Mouse (Mus musculus): ENCODE data around the gene Gm43064.
A peak's percentile ranks its signal among the peaks of the same experiment; 100 is the strongest.
"Not testable (repeated sequence)": the region's sequence is repeated elsewhere in the genome, so short reads cannot be mapped to it uniquely, and the experiment has no call there.

Gm43064 gene

GRCm38 (mm10) chr3:103808891-103809798 lies at the start of gene Gm43064, which contains the start of the genes Dclre1b and Ap4b1:
Gm43064 (plus strand) TSS chr3:103809573.
Dclre1b (minus strand) TSS chr3:103809444.
Ap4b1 (plus strand) TSS chr3:103809520.
- peak; percentile 69 for DNase-seq (ENCODE audit: low spot score)

GRCm38 (mm10) chr3:103766789-103767188 lies 42.6 kb upstream of the Gm43064 start:
- DNase-seq (ENCODE audit: low spot score): no peak

- DNase-seq (ENCODE audit: low spot score): no peak
Observed at GRCm38 (mm10) chr3:103771531-103772130, 37.7 kb upstream of the Gm43064 start.

GRCm38 (mm10) chr3:103772846-103773245 lies 36.5 kb upstream of the Gm43064 start:
- DNase-seq (ENCODE audit: low spot score): no peak

- no peak for DNase-seq (ENCODE audit: low spot score)
Observed at GRCm38 (mm10) chr3:103773508-103773907, 35.9 kb upstream of the Gm43064 start.

GRCm38 (mm10) chr3:103774009-103774408 lies 35.4 kb upstream of the Gm43064 start:
- DNase-seq (ENCODE audit: low spot score): no peak

- no peak for DNase-seq (ENCODE audit: low spot score)
Observed at GRCm38 (mm10) chr3:103777940-103778339, 31.4 kb upstream of the Gm43064 start.

GRCm38 (mm10) chr3:103778660-103779059 lies 30.7 kb upstream of the Gm43064 start:
- DNase-seq (ENCODE audit: low spot score): no peak

GRCm38 (mm10) chr3:103779183-103779582 lies 30.2 kb upstream of the Gm43064 start:
- no peak for DNase-seq (ENCODE audit: low spot score)

- DNase-seq (ENCODE audit: low spot score): no peak
Observed at GRCm38 (mm10) chr3:103780271-103780670, 29.1 kb upstream of the Gm43064 start.

GRCm38 (mm10) chr3:103780777-103781176 lies 28.6 kb upstream of the Gm43064 start:
- DNase-seq (ENCODE audit: low spot score): no peak

- no peak for DNase-seq (ENCODE audit: low spot score)
Observed at GRCm38 (mm10) chr3:103782844-103783609, 26.3 kb upstream of the Gm43064 start.

GRCm38 (mm10) chr3:103787225-103787624 lies 22.1 kb upstream of the Gm43064 start:
- no peak for DNase-seq (ENCODE audit: low spot score)

- DNase-seq (ENCODE audit: low spot score): no peak
Observed at GRCm38 (mm10) chr3:103789096-103789495, 20.3 kb upstream of the Gm43064 start.

GRCm38 (mm10) chr3:103789891-103790345 lies 19.5 kb upstream of the Gm43064 start:
- DNase-seq (ENCODE audit: low spot score): no peak

- no peak for DNase-seq (ENCODE audit: low spot score)
Observed at GRCm38 (mm10) chr3:103790346-103791145, 18.8 kb upstream of the Gm43064 start.

- DNase-seq (ENCODE audit: low spot score): peak; percentile 88
Observed at GRCm38 (mm10) chr3:103791230-103792110, 17.9 kb upstream of the Gm43064 start, which contains the start of gene Hipk1. Hipk1 (minus strand) TSS chr3:103791563.

- DNase-seq (ENCODE audit: low spot score): not testable (repeated sequence)
Observed at GRCm38 (mm10) chr3:103792111-103792406, 17.3 kb upstream of the Gm43064 start.

GRCm38 (mm10) chr3:103792566-103792965 lies 16.8 kb upstream of the Gm43064 start:
- no peak for DNase-seq (ENCODE audit: low spot score)

- no peak for DNase-seq (ENCODE audit: low spot score)
Observed at GRCm38 (mm10) chr3:103796389-103796788, 13.0 kb upstream of the Gm43064 start.

All from urinary bladder, postnatal 10 days (tissue).